Mouse (Mus musculus): Measurements from ENCODE around the gene Arxes1. TPM values are rescaled to one million over a fixed set of nuclear protein-coding genes. Genes with fewer than 3 reads are reported as not detected.

The Arxes1 gene
- polyA plus RNA-seq (2014; fragmentation: Illumina TruSeq; extraction: RNeasy Lipid Tissue Mini Kit (QIAGEN cat#74804)): 21.4 TPM

DNA sequence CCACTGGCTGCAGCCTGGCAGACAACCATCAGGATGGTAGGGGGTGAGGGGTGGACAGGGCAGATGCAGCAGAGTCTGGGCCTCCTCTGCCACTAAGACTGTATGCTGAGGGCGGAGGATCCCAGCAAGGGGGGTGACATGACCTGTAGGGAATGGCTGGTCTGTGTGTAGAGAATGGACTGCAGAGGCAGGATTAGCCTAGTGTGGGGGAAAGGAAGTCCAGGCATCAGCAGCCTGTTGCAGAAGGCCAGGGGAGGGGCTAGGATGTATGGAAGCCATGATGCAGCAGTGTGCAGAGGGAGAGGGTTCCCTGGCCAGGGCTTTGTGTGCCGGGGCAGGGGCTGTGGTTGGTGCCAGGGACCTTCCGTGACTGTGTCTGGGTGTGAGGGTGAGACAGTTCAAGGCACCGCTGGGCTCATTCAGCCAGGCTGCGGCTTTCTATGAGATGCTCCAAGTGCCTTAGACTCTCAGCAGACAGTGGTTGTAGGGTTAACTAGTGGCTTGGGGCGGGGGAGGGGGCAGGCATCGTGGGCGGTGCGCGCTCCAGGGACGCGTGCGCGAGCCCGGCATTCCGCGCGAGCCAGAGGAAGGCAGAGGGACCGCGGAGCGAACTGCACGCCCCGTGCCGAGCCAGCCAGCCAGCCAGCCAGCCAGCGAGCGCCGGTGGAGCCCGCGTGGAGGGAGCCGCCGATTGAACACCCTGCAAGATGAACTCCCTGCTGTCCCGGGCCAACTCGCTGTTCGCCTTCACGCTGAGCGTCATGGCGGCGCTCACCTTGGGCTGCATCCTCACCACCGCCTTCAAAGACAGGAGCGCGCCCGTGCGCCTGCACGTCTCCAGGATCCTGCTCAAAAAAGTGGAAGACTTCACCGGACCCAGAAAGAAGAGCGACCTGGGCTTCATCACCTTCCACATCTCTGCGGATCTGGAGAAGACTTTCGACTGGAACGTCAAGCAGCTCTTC, at the start of gene Arxes1:
Gene Arxes1, plus strand, starts transcription at position 569 of the 965 bp plus-strand sequence.

DNA sequence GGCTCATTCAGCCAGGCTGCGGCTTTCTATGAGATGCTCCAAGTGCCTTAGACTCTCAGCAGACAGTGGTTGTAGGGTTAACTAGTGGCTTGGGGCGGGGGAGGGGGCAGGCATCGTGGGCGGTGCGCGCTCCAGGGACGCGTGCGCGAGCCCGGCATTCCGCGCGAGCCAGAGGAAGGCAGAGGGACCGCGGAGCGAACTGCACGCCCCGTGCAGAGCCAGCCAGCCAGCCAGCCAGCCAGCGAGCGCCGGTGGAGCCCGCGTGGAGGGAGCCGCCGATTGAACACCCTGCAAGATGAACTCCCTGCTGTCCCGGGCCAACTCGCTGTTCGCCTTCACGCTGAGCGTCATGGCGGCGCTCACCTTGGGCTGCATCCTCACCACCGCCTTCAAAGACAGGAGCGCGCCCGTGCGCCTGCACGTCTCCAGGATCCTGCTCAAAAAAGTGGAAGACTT, 39.5 kb upstream of the Arxes1 start, which contains the start of gene Arxes2:
Gene Arxes2, plus strand, starts transcription at position 161 of the 456 bp plus-strand sequence.

DNA sequence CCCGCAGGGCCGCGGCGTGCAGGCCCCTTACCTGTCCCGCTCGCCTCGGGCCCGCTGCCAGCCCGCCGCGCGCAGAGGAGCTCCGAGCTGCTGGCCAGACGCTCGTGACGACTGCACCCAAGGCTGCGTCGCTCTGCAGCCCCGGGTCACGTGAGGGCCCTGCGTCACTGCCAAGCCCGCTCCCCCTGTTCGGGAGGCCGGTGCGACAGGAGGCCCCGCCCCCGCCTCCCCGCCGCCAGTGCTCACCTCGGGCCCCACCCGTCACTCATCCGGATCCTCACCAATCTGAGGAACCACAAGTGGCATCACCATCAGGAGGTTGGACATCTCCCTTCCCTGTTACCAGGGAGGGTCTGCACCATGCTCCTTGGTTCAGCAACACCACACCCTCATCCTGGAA, 34.9 kb downstream of the Arxes1 start, which contains the start of gene Bex2:
Gene Bex2, minus strand, starts transcription at position 217 of the 400 bp plus-strand sequence.

Other genes with a start within 250 kb of the Arxes1 start
- 148 TPM for gene Bhlhb9, start 235.8 kb upstream of the Arxes1 start, polyA plus RNA-seq (2014; fragmentation: Illumina TruSeq; extraction: RNeasy Lipid Tissue Mini Kit (QIAGEN cat#74804))
- 44.2 TPM for gene Gprasp2, start 194.3 kb upstream of the Arxes1 start, polyA plus RNA-seq (2014; fragmentation: Illumina TruSeq; extraction: RNeasy Lipid Tissue Mini Kit (QIAGEN cat#74804))
- gene Arxes2, start 39.5 kb upstream of the Arxes1 start, polyA plus RNA-seq (2014; fragmentation: Illumina TruSeq; extraction: RNeasy Lipid Tissue Mini Kit (QIAGEN cat#74804)): 390 TPM
- gene Bex2, start 34.9 kb downstream of the Arxes1 start, polyA plus RNA-seq (2014; fragmentation: Illumina TruSeq; extraction: RNeasy Lipid Tissue Mini Kit (QIAGEN cat#74804)): 5.5 TPM
- 1.4 TPM for gene Nxf3, start 51.9 kb downstream of the Arxes1 start, polyA plus RNA-seq (2014; fragmentation: Illumina TruSeq; extraction: RNeasy Lipid Tissue Mini Kit (QIAGEN cat#74804))
- 419 TPM for gene Bex4, start 105.6 kb downstream of the Arxes1 start, polyA plus RNA-seq (2014; fragmentation: Illumina TruSeq; extraction: RNeasy Lipid Tissue Mini Kit (QIAGEN cat#74804))
- 404 TPM for gene Tceal8, start 139.0 kb downstream of the Arxes1 start, polyA plus RNA-seq (2014; fragmentation: Illumina TruSeq; extraction: RNeasy Lipid Tissue Mini Kit (QIAGEN cat#74804))
- gene Tceal5, start 170.5 kb downstream of the Arxes1 start, polyA plus RNA-seq (2014; fragmentation: Illumina TruSeq; extraction: RNeasy Lipid Tissue Mini Kit (QIAGEN cat#74804)): 3.9 TPM
- 0.86 TPM for gene Tceal7, start 181.4 kb downstream of the Arxes1 start, polyA plus RNA-seq (2014; fragmentation: Illumina TruSeq; extraction: RNeasy Lipid Tissue Mini Kit (QIAGEN cat#74804))
- 21.6 TPM for gene Bex1, start 182.1 kb downstream of the Arxes1 start, polyA plus RNA-seq (2014; fragmentation: Illumina TruSeq; extraction: RNeasy Lipid Tissue Mini Kit (QIAGEN cat#74804))
- gene Tceal9, start 211.7 kb downstream of the Arxes1 start, polyA plus RNA-seq (2014; fragmentation: Illumina TruSeq; extraction: RNeasy Lipid Tissue Mini Kit (QIAGEN cat#74804)): 3,793 TPM
- gene Bex3, start 236.9 kb downstream of the Arxes1 start, polyA plus RNA-seq (2014; fragmentation: Illumina TruSeq; extraction: RNeasy Lipid Tissue Mini Kit (QIAGEN cat#74804)): 67.7 TPM

Data from ovary, adult 10 weeks (tissue).